Mouse (Mus musculus) cerebral cortex, adult 2 months (tissue): Measurements from ENCODE around the gene Gm26602.

Source experiments
- WGBS: fragments of 180-500 bp; shearing (Covaris S2); methylation state at CpG from one replicate; pipeline ENCODE4 v1.1.7; 2018; 5-methylcytosine and 5-hydroxymethylcytosine counted together

The Gm26602 gene

DNA sequence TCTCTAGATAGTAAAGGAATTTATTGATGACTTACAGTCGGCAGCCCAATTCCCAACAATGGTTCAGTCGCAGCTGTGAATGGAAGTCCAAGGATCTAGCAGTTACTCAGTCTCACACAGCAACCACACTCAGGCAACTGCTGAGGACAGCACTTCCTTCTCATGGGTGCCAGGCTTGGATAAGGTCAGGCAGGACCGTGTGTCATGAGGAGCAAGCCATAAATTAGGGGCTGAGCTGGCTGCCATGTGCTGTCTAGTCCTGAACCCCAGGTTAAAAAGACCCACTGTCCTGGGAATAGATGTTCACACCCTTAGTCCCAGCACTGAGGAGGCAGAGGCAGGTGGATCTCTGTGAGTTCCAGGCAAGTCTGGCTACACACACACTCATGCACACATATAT, 25.7 kb upstream of the Gm26602 start:
- 71% methylated on average over 3 of the region's 3 CpGs for WGBS

DNA sequence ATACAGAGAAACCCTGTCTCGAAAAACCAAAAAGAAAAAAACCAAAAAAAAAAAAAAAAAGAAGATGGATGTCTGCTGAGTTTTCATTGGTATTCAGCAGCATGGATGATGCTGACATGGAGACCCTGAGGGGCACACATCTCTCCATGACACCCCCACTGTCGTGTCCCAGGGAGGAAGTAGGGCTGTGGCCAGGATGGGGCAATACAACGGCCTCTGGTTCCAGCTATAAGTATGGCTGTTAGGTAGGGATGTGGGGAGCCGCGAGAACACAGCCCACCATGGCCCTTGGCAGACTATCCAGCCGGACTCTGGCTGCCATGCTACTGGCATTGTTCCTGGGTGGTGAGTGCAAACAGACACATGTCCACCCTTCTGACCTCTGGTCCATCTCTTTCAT, 24.6 kb upstream of the Gm26602 start, which contains the start of gene Elane:
Gene Elane, plus strand, starts transcription at position 194 of the 400 bp plus-strand sequence.
- WGBS = 85% methylated on average over 6 of the region's 6 CpGs

- 90% methylated on average over 8 of the region's 8 CpGs for WGBS
Observed at GRCm38 (mm10) chr10:79886611-79887010, 24.0 kb upstream of the Gm26602 start.

GRCm38 (mm10) chr10:79889386-79889785, 21.3 kb upstream of the Gm26602 start:
- WGBS = 85% methylated on average over 2 of the region's 2 CpGs

DNA sequence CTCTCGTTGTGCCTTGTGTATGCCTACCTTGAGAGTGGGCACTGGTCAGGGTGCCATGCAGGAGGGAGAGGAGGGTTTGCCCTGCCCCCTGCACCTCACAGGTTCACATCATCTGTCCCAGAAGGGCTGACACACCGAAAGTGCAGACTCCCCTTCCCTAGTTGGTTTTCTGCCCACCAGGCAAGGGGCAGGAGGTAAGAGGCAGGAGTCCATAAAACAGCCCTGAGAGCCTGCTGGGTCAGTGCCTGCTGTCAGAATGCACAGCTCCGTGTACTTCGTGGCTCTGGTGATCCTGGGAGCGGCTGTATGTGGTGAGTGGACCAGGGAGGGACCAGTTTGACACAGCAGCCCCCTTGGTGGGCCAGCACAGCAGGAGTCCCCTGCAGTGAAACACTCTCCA, 20.0 kb upstream of the Gm26602 start, which contains the start of gene Cfd:
Gene Cfd, plus strand, starts transcription at position 184 of the 400 bp plus-strand sequence.
- WGBS = 52% methylated on average over 5 of the region's 5 CpGs

- 44% methylated on average over 22 of the region's 22 CpGs for WGBS
Observed at GRCm38 (mm10) chr10:79892451-79893118, 18.1 kb upstream of the Gm26602 start.

DNA sequence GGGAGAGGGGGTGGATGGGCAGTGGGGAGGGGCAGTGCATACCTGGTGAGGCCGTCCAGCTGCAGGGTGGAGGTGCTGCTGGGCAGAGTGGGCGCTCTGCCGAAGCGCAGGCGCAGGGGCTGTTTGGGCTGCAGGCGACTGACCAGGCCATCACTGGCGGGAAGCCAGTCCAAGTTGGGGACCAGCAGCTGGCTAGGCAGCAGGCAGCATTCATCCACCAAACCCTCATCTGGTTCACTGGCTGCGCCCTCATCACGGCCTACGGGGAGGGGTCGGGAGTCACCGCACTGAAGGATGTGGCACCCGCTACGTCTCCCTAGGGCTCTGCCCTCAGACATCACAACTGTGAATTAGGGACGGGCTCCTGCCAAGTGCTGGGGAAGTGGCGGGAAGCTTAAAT, 14.3 kb upstream of the Gm26602 start:
- WGBS = 74% methylated on average over 16 of the region's 16 CpGs

DNA sequence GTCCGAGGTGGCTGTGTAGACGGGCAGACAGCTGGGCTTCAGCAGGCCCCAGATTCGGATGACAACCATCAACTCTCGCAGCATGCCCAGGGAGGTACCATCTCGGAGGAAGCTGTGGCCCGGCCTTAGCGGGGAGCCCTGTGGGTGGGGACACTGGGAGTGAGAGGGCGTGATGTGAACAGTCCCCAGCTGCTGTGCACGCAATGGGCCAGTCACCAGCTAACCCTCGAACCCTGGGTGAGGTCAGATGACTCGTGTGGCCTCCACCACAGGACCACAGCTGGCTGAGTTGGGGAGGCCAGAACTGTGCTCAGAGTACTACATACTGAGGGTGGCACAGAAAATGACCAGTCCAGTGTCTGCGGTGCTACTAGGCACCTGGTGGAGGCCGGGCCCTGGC, 13.8 kb upstream of the Gm26602 start:
- 85% methylated on average over 13 of the region's 13 CpGs for WGBS

GRCm38 (mm10) chr10:79897316-79898245, 13.1 kb upstream of the Gm26602 start:
- 66% methylated on average over 20 of the region's 20 CpGs for WGBS

GRCm38 (mm10) chr10:79900951-79901410, 9.7 kb upstream of the Gm26602 start:
- 21% methylated on average over 2 of the region's 2 CpGs for WGBS

DNA sequence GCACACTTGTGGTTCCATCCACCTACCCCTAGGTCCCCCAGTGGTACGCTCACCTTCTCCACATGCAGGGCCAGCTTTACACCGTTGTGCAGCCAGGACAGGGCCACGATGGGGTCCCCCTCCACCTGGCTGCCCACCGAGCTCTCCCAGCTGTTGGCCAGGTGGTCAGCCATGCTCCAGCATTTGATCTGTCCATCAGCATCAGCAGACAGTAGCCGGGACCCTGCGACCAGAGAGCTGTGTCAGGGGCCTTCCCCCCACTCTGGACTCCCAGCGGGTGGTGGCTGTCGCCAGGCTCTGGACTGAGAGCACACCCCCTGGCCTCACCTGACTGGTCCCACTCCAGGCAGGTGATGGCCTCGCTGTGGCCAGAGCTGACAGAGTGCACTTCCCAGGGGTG, 3.9 kb upstream of the Gm26602 start:
- WGBS = 94% methylated on average over 9 of the region's 9 CpGs

GRCm38 (mm10) chr10:79907415-79907814, 3.2 kb upstream of the Gm26602 start:
- WGBS = 94% methylated on average over 10 of the region's 10 CpGs

- WGBS = 1% methylated on average over 52 of the region's 52 CpGs
Observed at GRCm38 (mm10) chr10:79908167-79909091, 2.2 kb upstream of the Gm26602 start, which contains the start of gene Med16. TSS of gene Med16 (minus strand) at chr10:79908923.

DNA sequence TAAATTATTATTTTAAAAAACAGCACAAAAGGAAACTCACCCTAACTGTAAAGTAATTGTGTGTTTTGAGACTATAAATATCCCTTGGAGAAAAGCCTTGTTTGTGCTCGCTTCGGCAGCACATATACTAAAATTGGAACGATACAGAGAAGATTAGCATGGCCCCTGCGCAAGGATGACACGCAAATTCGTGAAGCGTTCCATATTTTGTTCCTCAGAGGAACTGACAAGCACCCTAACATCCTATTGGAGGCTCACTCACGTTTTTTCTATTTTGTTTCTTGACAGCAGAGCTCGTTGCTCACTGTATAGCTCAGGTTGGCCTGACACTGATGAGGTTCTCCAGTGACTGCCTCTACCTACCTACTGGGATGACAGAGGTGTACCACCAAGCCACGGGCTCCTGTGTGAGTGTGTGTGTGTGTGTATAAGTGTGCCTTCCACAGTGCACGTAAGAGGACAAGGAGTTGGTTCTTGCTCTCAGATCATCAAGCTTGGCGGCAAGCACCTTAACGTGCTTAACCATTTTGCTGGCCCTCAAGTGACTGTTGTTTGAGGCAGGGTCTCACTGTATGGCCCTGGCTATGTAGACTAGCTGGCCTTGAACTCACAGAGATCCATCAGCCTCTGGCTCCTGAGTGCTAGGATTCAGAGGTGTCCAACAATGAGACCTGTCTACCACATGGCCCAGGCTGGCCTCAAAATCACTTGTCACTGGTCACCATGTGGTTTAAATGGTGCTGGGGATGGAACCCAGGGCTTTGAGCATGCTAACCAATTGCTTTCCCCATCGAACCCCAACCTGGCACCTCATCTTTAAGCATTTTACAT, 1.3 kb upstream of the Gm26602 start:
- 16% methylated on average over 14 of the region's 14 CpGs for WGBS

GRCm38 (mm10) chr10:79912412-79912811, 1.8 kb downstream of the Gm26602 start:
- WGBS = 76% methylated on average over 20 of the region's 20 CpGs

- WGBS = 64% methylated on average over 9 of the region's 11 CpGs
Observed at GRCm38 (mm10) chr10:79914131-79914947, 3.7 kb downstream of the Gm26602 start.

- WGBS = 46% methylated on average over 7 of the region's 7 CpGs
Observed at GRCm38 (mm10) chr10:79914948-79915596, 4.4 kb downstream of the Gm26602 start.

DNA sequence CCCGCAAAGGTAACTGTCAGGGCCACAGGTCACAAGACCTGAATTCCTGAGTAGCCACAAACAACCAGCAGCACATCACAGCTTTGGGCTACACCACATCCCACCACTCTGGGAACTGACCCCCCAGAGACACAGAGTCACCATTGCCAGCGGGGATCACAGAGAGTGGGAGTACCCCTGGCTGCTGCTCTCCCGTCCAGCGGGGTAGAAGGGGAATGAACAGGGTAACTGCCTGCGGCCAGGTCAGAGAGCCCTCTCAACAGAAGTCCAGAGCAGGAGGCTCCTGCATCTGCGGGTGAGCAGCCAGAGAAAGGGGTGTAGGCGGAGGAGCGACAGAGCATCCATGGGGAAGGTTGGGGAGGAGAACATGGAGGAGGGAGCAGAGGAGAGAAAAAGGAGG, 5.4 kb downstream of the Gm26602 start:
- 5% methylated on average over 8 of the region's 8 CpGs for WGBS
